Mouse (Mus musculus) embryonic facial prominence, embryonic 15.5 days (tissue): ENCODE measurements around the gene Slc6a6. TPM values are rescaled to one million over a fixed set of nuclear protein-coding genes. Genes with fewer than 3 reads are reported as not detected.
A peak's percentile ranks its signal among the peaks of the same experiment; 100 is the strongest.

Experiments used
- ATAC-seq: fragments of 200-750 bp; cut with Nextera tagmentation; 2 replicates; pipeline ENCODE4 v1.8.0; 2017; ENCODE audit warnings: low read depth, moderate TSS enrichment; ENCODE audit not compliant: insufficient number of reproducible peaks, low FRiP score, low TSS enrichment
- H3K27ac ChIP-seq: fragments of 300-500 bp; sonication (generic); replicated peaks from 2 replicates; pipeline ENCODE4 v1.5.1; 2015; ENCODE audit warnings: mild to moderate bottlenecking, inconsistent platforms
- H3K27me3 ChIP-seq: fragments of 300-500 bp; sonication (generic); 2 replicates; pipeline ENCODE4 v1.6.1; 2015; ENCODE audit warnings: inconsistent platforms
- H3K36me3 ChIP-seq: fragments of 300-500 bp; sonication (generic); 2 replicates; pipeline ENCODE4 v1.6.1; 2015; ENCODE audit warnings: mild to moderate bottlenecking, inconsistent platforms
- H3K4me1 ChIP-seq: fragments of 300-500 bp; sonication (generic); 2 replicates; pipeline ENCODE4 v1.6.1; 2015; ENCODE audit warnings: inconsistent platforms
- H3K4me2 ChIP-seq: fragments of 300-500 bp; sonication (generic); replicated peaks from 2 replicates; pipeline ENCODE4 v1.6.1; 2015; ENCODE audit warnings: mild to moderate bottlenecking, inconsistent platforms
- H3K4me3 ChIP-seq: fragments of 300-500 bp; sonication (generic); replicated peaks from 2 replicates; pipeline ENCODE4 v1.5.1; 2015; ENCODE audit warnings: mild to moderate bottlenecking, inconsistent platforms
- H3K9ac ChIP-seq: fragments of 300-500 bp; sonication (generic); 2 replicates; pipeline ENCODE4 v1.6.1; 2015; ENCODE audit warnings: inconsistent platforms
- H3K9me3 ChIP-seq: fragments of 300-500 bp; sonication (generic); replicated peaks from 2 replicates; pipeline ENCODE4 v1.6.1; 2016; ENCODE audit warnings: inconsistent platforms
- WGBS: fragments of 180-500 bp; shearing (Covaris S2); methylation state at CpG from one replicate; pipeline ENCODE4 v1.1.7; 2015; 5-methylcytosine and 5-hydroxymethylcytosine counted together
- polyA plus RNA-seq: library from polyadenylated mRNA; unstranded; fragments of >200 nt; fragmentation: Nextera tagmentation; extraction: Ambion mirVana; gene quantifications from 2 replicates; pipeline ENCODE4 v1.2.1, GENCODE M21; 2015

The Slc6a6 gene
- polyA plus RNA-seq, 1 experiment from 2014 or later = 77.5 TPM

- no peak overlapping the region for H3K9ac ChIP-seq
- no peak overlapping the region for H3K4me3 ChIP-seq
- H3K4me2 ChIP-seq = no peak overlapping the region
- ATAC-seq = no peak
- no peaks in the 10 kb centered on the region for H3K27me3 ChIP-seq
- H3K9me3 ChIP-seq = no peaks in the 10 kb centered on the region
- WGBS = 66% methylated on average over 6 of the region's 6 CpGs
- no peaks in the 10 kb centered on the region for H3K36me3 ChIP-seq
- H3K4me1 ChIP-seq = peaks cover 8% of the 10 kb centered on the region
- no peak overlapping the region for H3K27ac ChIP-seq
These were observed 13.6 kb upstream of the Slc6a6 start for GRCm38 (mm10) chr6:91670224-91670623.

GRCm38 (mm10) chr6:91674757-91675350 lies 9.0 kb upstream of the Slc6a6 start:
- peak overlapping the region; percentile 67 for H3K27ac ChIP-seq
- 26% methylated on average over 5 of the region's 5 CpGs for WGBS

GRCm38 (mm10) chr6:91678506-91679094 lies 5.3 kb upstream of the Slc6a6 start:
- no peak overlapping the region for H3K4me2 ChIP-seq
- no peaks in the 10 kb centered on the region for H3K27me3 ChIP-seq
- H3K4me1 ChIP-seq = peaks cover 26% of the 10 kb centered on the region
- no peaks in the 10 kb centered on the region for H3K36me3 ChIP-seq
- H3K9ac ChIP-seq = no peak overlapping the region
- H3K27ac ChIP-seq = no peak overlapping the region
- no peak for ATAC-seq
- H3K9me3 ChIP-seq = no peaks in the 10 kb centered on the region
- 59% methylated on average over 12 of the region's 12 CpGs for WGBS
- no peak overlapping the region for H3K4me3 ChIP-seq

More at GRCm38 (mm10) chr6:91674757-91675350, 9.0 kb upstream of the Slc6a6 start:
- peak; percentile 53 for ATAC-seq
- Histone ChIP-seq H3K9me3 (no peaks in the 10 kb centered on the region), H3K4me1 (peaks cover 20% of the 10 kb centered on the region), H3K27me3 (no peaks in the 10 kb centered on the region), H3K36me3 (no peaks in the 10 kb centered on the region), H3K4me3 (no peak overlapping the region), H3K9ac (no peak overlapping the region), H3K4me2 (no peak overlapping the region)

GRCm38 (mm10) chr6:91679095-91679577 lies 4.7 kb upstream of the Slc6a6 start:
- Histone ChIP-seq H3K9me3 (no peaks in the 10 kb centered on the region), H3K9ac (no peak overlapping the region), H3K27me3 (no peaks in the 10 kb centered on the region), H3K27ac (no peak overlapping the region), H3K4me2 (no peak overlapping the region), H3K4me3 (no peak overlapping the region), H3K36me3 (no peaks in the 10 kb centered on the region), H3K4me1 (peaks cover 28% of the 10 kb centered on the region)
- no peak for ATAC-seq
- 62% methylated on average over 10 of the region's 10 CpGs for WGBS

GRCm38 (mm10) chr6:91679716-91680115 lies 4.1 kb upstream of the Slc6a6 start:
- 71% methylated on average over 6 of the region's 6 CpGs for WGBS
- no peak for ATAC-seq
- Histone ChIP-seq H3K9me3 (no peaks in the 10 kb centered on the region), H3K27ac (no peak overlapping the region), H3K9ac (no peak overlapping the region), H3K36me3 (no peaks in the 10 kb centered on the region), H3K4me2 (no peak overlapping the region), H3K4me1 (peaks cover 26% of the 10 kb centered on the region), H3K4me3 (no peak overlapping the region), H3K27me3 (no peaks in the 10 kb centered on the region)

GRCm38 (mm10) chr6:91681841-91682240 lies 2.0 kb upstream of the Slc6a6 start:
- Histone ChIP-seq H3K9ac (no peak overlapping the region), H3K4me1 (peaks cover 41% of the 10 kb centered on the region), H3K4me2 (no peak overlapping the region), H3K9me3 (no peaks in the 10 kb centered on the region), H3K36me3 (no peaks in the 10 kb centered on the region), H3K4me3 (no peak overlapping the region), H3K27me3 (no peaks in the 10 kb centered on the region), H3K27ac (no peak overlapping the region)
- WGBS = 75% methylated on average over 4 of the region's 4 CpGs
- no peak for ATAC-seq

GRCm38 (mm10) chr6:91683121-91683520 lies 732 bp upstream of the Slc6a6 start:
- 53% methylated on average over 3 of the region's 3 CpGs for WGBS
- no peaks in the 10 kb centered on the region for H3K27me3 ChIP-seq
- H3K27ac ChIP-seq = peak overlapping the region; percentile 91; the same call in 1 of the 2 replicates
- H3K4me2 ChIP-seq = peak overlapping the region; percentile 92
- H3K9me3 ChIP-seq = no peaks in the 10 kb centered on the region
- no peak for ATAC-seq
- peak overlapping the region; percentile 91; the same call in 1 of the 2 replicates for H3K4me3 ChIP-seq
- H3K36me3 ChIP-seq = no peaks in the 10 kb centered on the region
- H3K4me1 ChIP-seq = peaks cover 51% of the 10 kb centered on the region
- H3K9ac ChIP-seq = no peak overlapping the region

- ATAC-seq = peak; percentile 52
- Histone ChIP-seq H3K36me3 (no peaks in the 10 kb centered on the region), H3K4me2 (peak overlapping the region; percentile 92), H3K27me3 (no peaks in the 10 kb centered on the region), H3K4me1 (peaks cover 45% of the 10 kb centered on the region), H3K27ac (peak overlapping the region; percentile 93), H3K9ac (peak overlapping the region; percentile 96), H3K9me3 (no peaks in the 10 kb centered on the region), H3K4me3 (peak overlapping the region; percentile 91)
- WGBS = 1% methylated on average over 12 of the region's 13 CpGs
These were observed 599 bp downstream of the Slc6a6 start for GRCm38 (mm10) chr6:91684474-91684829.

GRCm38 (mm10) chr6:91684831-91685532 lies 1.1 kb downstream of the Slc6a6 start:
- no peak for ATAC-seq
- 9% methylated on average over 17 of the region's 17 CpGs for WGBS
- H3K4me1 ChIP-seq = peaks cover 50% of the 10 kb centered on the region

GRCm38 (mm10) chr6:91685533-91685883 lies 1.7 kb downstream of the Slc6a6 start:
- peak overlapping the region; percentile 91 for H3K4me3 ChIP-seq
- WGBS = 9% methylated on average over 2 of the region's 2 CpGs
- peak overlapping the region; percentile 96; the same call in 1 of the 2 replicates for H3K9ac ChIP-seq
- peaks cover 53% of the 10 kb centered on the region for H3K4me1 ChIP-seq
- no peak for ATAC-seq
- 0 out of 2 replicates have a peak, but pooled peaks cover 2% of the 10 kb centered on the region for H3K36me3 ChIP-seq
- H3K4me2 ChIP-seq = peak overlapping the region; percentile 92
- no peaks in the 10 kb centered on the region for H3K27me3 ChIP-seq
- H3K9me3 ChIP-seq = no peaks in the 10 kb centered on the region
- peak overlapping the region; percentile 93; the same call in 1 of the 2 replicates for H3K27ac ChIP-seq

More at GRCm38 (mm10) chr6:91684831-91685532, 1.1 kb downstream of the Slc6a6 start:
- no peaks in the 10 kb centered on the region for H3K36me3 ChIP-seq
- H3K4me3 ChIP-seq = peak overlapping the region; percentile 91
- peak overlapping the region; percentile 92 for H3K4me2 ChIP-seq
- no peaks in the 10 kb centered on the region for H3K27me3 ChIP-seq
- no peaks in the 10 kb centered on the region for H3K9me3 ChIP-seq
- H3K27ac ChIP-seq = peak overlapping the region; percentile 93
- H3K9ac ChIP-seq = peak overlapping the region; percentile 96

GRCm38 (mm10) chr6:91685896-91686295 lies 2.0 kb downstream of the Slc6a6 start:
- Histone ChIP-seq H3K4me3 (peak overlapping the region; percentile 91), H3K27me3 (no peaks in the 10 kb centered on the region), H3K4me1 (peaks cover 54% of the 10 kb centered on the region), H3K27ac (no peak overlapping the region), H3K36me3 (0 out of 2 replicates have a peak, but pooled peaks cover 3% of the 10 kb centered on the region), H3K4me2 (peak overlapping the region; percentile 92), H3K9ac (peak overlapping the region; percentile 4; the same call in 1 of the 2 replicates), H3K9me3 (no peaks in the 10 kb centered on the region)
- no peak for ATAC-seq
- 63% methylated on average over 7 of the region's 7 CpGs for WGBS
